Mouse (Mus musculus) forebrain, embryonic 11.5 days (tissue): ENCODE measurements around the gene Aoc1. TPM values are rescaled to one million over a fixed set of nuclear protein-coding genes. Genes with fewer than 3 reads are reported as not detected.

ENCODE experiments used
- ATAC-seq: fragments of 200-750 bp; cut with Nextera tagmentation; replicated peaks from 2 replicates; pipeline ENCODE4 v1.8.0; 2017; ENCODE audit warnings: moderate TSS enrichment; ENCODE audit not compliant: low FRiP score
- DNase-seq: peaks from one replicate; pipeline ENCODE4 v3.0.0-alpha.2; 2017; ENCODE audit warnings: low spot score
- H3K27ac ChIP-seq: fragments of 300-500 bp; sonication (generic); 2 replicates; pipeline ENCODE4 v1.5.1; 2014; ENCODE audit warnings: low read depth, low read length
- H3K27me3 ChIP-seq: fragments of 300-500 bp; sonication (generic); 2 replicates; pipeline ENCODE4 v1.6.1; 2014; ENCODE audit warnings: mild to moderate bottlenecking, low read length, mixed read lengths; ENCODE audit not compliant: control insufficient read depth, insufficient read depth
- H3K36me3 ChIP-seq: fragments of 300-500 bp; sonication (generic); 2 replicates; pipeline ENCODE4 v1.6.1; 2014; ENCODE audit warnings: mild to moderate bottlenecking, low read length, moderate library complexity, mixed read lengths; ENCODE audit not compliant: control insufficient read depth, insufficient read depth
- H3K4me1 ChIP-seq: fragments of 300-500 bp; sonication (generic); replicated peaks from 2 replicates; pipeline ENCODE4 v1.6.1; 2014; ENCODE audit warnings: low read length, mixed read lengths; ENCODE audit not compliant: control insufficient read depth, insufficient read depth
- H3K4me2 ChIP-seq: fragments of 300-500 bp; sonication (generic); 2 replicates; pipeline ENCODE4 v1.6.1; 2014; ENCODE audit warnings: low read depth, mild to moderate bottlenecking, low read length, moderate library complexity, mixed read lengths; ENCODE audit not compliant: severe bottlenecking
- H3K4me3 ChIP-seq: fragments of 300-500 bp; sonication (generic); 2 replicates; pipeline ENCODE4 v1.5.1; 2014; ENCODE audit warnings: low read depth, low read length
- H3K9ac ChIP-seq: fragments of 300-500 bp; sonication (generic); 2 replicates; pipeline ENCODE4 v1.6.1; 2014; ENCODE audit warnings: low read length
- H3K9me3 ChIP-seq: fragments of 300-500 bp; sonication (generic); 2 replicates; pipeline ENCODE4 v1.6.1; 2016; ENCODE audit warnings: low read length, mixed read lengths; ENCODE audit not compliant: control insufficient read depth
- WGBS: fragments of 180-500 bp; shearing (Covaris S2); extraction: QIAGEN DNeasy Blood & Tissue Kit; methylation state at CpG from one replicate; pipeline ENCODE4 v1.1.7; 2014; 5-methylcytosine and 5-hydroxymethylcytosine counted together
- polyA plus RNA-seq: library from polyadenylated mRNA; unstranded; fragments of >200 nt; fragmentation: Nextera tagmentation; extraction: Ambion mirVana; gene quantifications from 2 replicates; pipeline ENCODE4 v1.2.1, GENCODE M21; 2014

The Aoc1 gene
- not detected in 2 replicates for polyA plus RNA-seq

GRCm38 (mm10) chr6:48872596-48872995 is at the start of gene Aoc1:
Gene Aoc1 (plus strand): TSS chr6:48872896.
- Histone ChIP-seq H3K27me3 (peaks cover 26% of the 10 kb centered on the region), H3K36me3 (no peaks in the 10 kb centered on the region)
- 85% methylated on average over 5 of the region's 5 CpGs for WGBS

GRCm38 (mm10) chr6:48825016-48825415 is 47.7 kb upstream of the Aoc1 start:
- no peak overlapping the region for H3K4me3 ChIP-seq
- no peak overlapping the region for H3K27ac ChIP-seq
- H3K27me3 ChIP-seq = no peaks in the 10 kb centered on the region
- 76% methylated on average over 7 of the region's 7 CpGs for WGBS
- no peaks in the 10 kb centered on the region for H3K36me3 ChIP-seq
- H3K9ac ChIP-seq = no peak overlapping the region
- no peak overlapping the region for H3K4me2 ChIP-seq
- DNase-seq (no peak), ATAC-seq (no peak)
- no peaks in the 10 kb centered on the region for H3K4me1 ChIP-seq
- H3K9me3 ChIP-seq = no peaks in the 10 kb centered on the region

More at GRCm38 (mm10) chr6:48872596-48872995, at the start of gene Aoc1:
- Histone ChIP-seq H3K4me3 (no peak within 1 kb of the TSS), H3K4me1 (no peaks in the 10 kb centered on the region), H3K27ac (no peak within 1 kb of the TSS), H3K9me3 (no peaks in the 10 kb centered on the region), H3K4me2 (no peak within 1 kb of the TSS), H3K9ac (no peak within 1 kb of the TSS)
- no peak for ATAC-seq
- DNase-seq = no peak

- H3K4me2 ChIP-seq = no peak overlapping the region
- no peaks in the 10 kb centered on the region for H3K4me1 ChIP-seq
- H3K9ac ChIP-seq = no peak overlapping the region
- DNase-seq = no peak
- ATAC-seq = no peak
- no peaks in the 10 kb centered on the region for H3K9me3 ChIP-seq
- H3K4me3 ChIP-seq = no peak overlapping the region
- 85% methylated on average over 1 of the region's 1 CpGs for WGBS
- H3K27ac ChIP-seq = no peak overlapping the region
- H3K36me3 ChIP-seq = no peaks in the 10 kb centered on the region
- H3K27me3 ChIP-seq = no peaks in the 10 kb centered on the region
Observed at GRCm38 (mm10) chr6:48828976-48829375, 43.7 kb upstream of the Aoc1 start.

GRCm38 (mm10) chr6:48829651-48830050 is 43.0 kb upstream of the Aoc1 start:
- no peaks in the 10 kb centered on the region for H3K36me3 ChIP-seq
- ATAC-seq (no peak), DNase-seq (no peak)
- no peaks in the 10 kb centered on the region for H3K4me1 ChIP-seq
- no peak overlapping the region for H3K27ac ChIP-seq
- H3K9ac ChIP-seq = no peak overlapping the region
- no peaks in the 10 kb centered on the region for H3K27me3 ChIP-seq
- no peaks in the 10 kb centered on the region for H3K9me3 ChIP-seq
- no peak overlapping the region for H3K4me2 ChIP-seq
- H3K4me3 ChIP-seq = no peak overlapping the region

DNA sequence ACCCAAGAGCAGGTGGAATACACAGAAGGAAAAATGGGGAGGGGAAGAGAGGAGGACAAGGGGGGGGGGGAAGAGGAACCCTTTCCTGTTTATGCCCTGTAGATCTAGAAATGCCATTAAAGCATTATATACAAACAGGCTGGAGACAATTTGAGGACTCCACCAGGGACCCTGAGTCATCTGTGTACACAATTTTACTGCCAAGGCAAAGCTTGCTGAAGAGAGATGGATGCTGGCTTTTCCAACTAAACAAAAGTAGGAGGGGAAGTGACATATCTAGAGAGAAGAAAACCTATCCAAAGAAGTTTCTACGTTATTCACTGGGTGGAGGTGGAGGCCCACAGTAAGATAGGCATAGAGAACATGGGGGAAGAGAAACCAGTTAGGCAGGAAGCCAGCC is 42.5 kb upstream of the Aoc1 start:
- Histone ChIP-seq H3K4me1 (no peaks in the 10 kb centered on the region), H3K36me3 (no peaks in the 10 kb centered on the region), H3K27ac (no peak overlapping the region), H3K4me3 (no peak overlapping the region), H3K9ac (no peak overlapping the region), H3K27me3 (no peaks in the 10 kb centered on the region), H3K4me2 (no peak overlapping the region), H3K9me3 (no peaks in the 10 kb centered on the region)
- DNase-seq = no peak
- no peak for ATAC-seq
- 73% methylated on average over 1 of the region's 1 CpGs for WGBS

DNA sequence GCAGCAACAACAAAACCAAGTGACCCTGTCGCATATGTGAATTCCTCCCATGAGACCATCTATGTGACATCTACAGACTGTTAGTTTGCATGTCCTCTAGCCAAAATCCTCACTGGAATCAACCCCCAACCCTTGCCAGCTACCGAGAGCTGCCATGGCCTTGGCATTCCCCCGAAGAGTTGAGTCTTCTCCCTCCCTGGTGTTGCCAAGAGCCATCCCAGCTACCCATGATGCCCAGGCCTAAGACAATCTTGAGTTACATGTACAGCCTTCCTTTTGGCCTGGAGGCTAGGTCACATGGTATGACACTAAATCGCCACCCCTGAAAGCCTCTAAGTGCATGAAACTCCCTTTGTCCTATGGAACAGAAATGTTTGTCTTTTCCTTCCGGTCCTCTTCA is 41.6 kb upstream of the Aoc1 start:
- Histone ChIP-seq H3K36me3 (no peaks in the 10 kb centered on the region), H3K9me3 (no peaks in the 10 kb centered on the region), H3K4me1 (no peaks in the 10 kb centered on the region), H3K9ac (no peak overlapping the region), H3K27me3 (no peaks in the 10 kb centered on the region), H3K27ac (no peak overlapping the region), H3K4me2 (no peak overlapping the region), H3K4me3 (no peak overlapping the region)
- ATAC-seq (no peak), DNase-seq (no peak)
- 89% methylated on average over 5 of the region's 5 CpGs for WGBS

DNA sequence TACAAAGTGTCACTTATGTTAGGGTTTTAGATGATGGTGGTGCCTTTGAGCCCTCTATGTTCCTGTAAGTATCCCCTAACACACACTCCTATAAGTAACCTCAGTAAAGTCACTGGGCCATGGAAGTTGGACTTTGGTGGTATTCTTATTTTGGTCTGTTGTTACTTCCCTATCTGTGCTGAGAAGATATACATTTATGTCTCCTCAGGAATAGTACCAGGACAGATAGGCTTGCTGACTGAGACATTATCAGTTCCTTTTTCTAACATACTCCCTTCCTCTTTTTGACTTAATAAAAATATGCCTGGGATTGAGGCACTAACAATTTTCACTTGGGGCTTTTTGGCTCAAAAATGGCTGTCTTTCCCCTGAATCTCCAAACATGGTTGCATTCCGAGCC is 40.3 kb upstream of the Aoc1 start:
- DNase-seq (no peak), ATAC-seq (no peak)
- H3K4me3 ChIP-seq = no peak overlapping the region
- H3K27ac ChIP-seq = no peak overlapping the region
- H3K4me2 ChIP-seq = no peak overlapping the region
- WGBS = 87% methylated on average over 1 of the region's 1 CpGs
- no peaks in the 10 kb centered on the region for H3K4me1 ChIP-seq
- no peak overlapping the region for H3K9ac ChIP-seq
- no peaks in the 10 kb centered on the region for H3K27me3 ChIP-seq
- H3K9me3 ChIP-seq = no peaks in the 10 kb centered on the region
- H3K36me3 ChIP-seq = no peaks in the 10 kb centered on the region

GRCm38 (mm10) chr6:48833515-48833914 is 39.2 kb upstream of the Aoc1 start:
- no peak overlapping the region for H3K4me2 ChIP-seq
- H3K9ac ChIP-seq = no peak overlapping the region
- H3K4me1 ChIP-seq = no peaks in the 10 kb centered on the region
- 95% methylated on average over 4 of the region's 4 CpGs for WGBS
- DNase-seq (no peak), ATAC-seq (no peak)
- H3K36me3 ChIP-seq = no peaks in the 10 kb centered on the region
- no peak overlapping the region for H3K4me3 ChIP-seq
- no peaks in the 10 kb centered on the region for H3K27me3 ChIP-seq
- H3K9me3 ChIP-seq = no peaks in the 10 kb centered on the region
- no peak overlapping the region for H3K27ac ChIP-seq

DNA sequence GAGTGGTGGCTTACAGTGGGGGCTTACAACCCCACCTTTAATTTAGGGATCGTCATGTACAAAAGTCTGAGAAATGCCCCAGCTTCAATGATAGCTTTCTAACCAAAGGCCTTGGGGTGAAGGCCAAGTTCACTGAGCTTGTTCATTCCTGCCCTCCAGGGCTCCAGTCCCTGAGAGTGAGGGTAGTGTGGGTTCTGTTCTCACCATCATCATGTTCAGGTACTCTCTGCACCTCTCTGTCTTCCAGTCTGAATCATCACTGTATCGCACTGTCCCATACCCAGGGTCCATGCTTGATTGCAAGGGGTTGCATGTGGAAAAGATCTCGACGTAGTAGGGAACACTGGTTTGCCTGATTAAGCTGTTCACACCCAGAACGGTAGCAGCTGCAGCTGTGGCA is 37.5 kb upstream of the Aoc1 start:
- Histone ChIP-seq H3K9ac (no peak overlapping the region), H3K27me3 (no peaks in the 10 kb centered on the region), H3K9me3 (no peaks in the 10 kb centered on the region), H3K4me1 (no peaks in the 10 kb centered on the region), H3K36me3 (no peaks in the 10 kb centered on the region), H3K4me3 (no peak overlapping the region), H3K27ac (no peak overlapping the region), H3K4me2 (no peak overlapping the region)
- WGBS = 84% methylated on average over 5 of the region's 5 CpGs
- no peak for ATAC-seq
- DNase-seq = no peak
